Mouse (Mus musculus): ENCODE measurements at regions not wholly inside any gene's neighbourhood (a gene's known extent, or its start where the extent isn't known, plus 50 kb on each side); places are given as distances from the start of the nearest gene placed in this dataset.

GRCm38 (mm10) chr12:54382061-54382460, 178.4 kb upstream of the Egln3 start:
- no peak for DNase-seq

- DNase-seq = no peak
Measured at GRCm38 (mm10) chr12:54380322-54380721, 176.7 kb upstream of the Egln3 start.

GRCm38 (mm10) chr12:54378576-54378975, 174.9 kb upstream of the Egln3 start:
- DNase-seq = no peak

- DNase-seq = no peak
Measured at GRCm38 (mm10) chr12:54374060-54374459, 170.4 kb upstream of the Egln3 start.

- DNase-seq = no peak
Measured at GRCm38 (mm10) chr12:54369217-54369616, 165.6 kb upstream of the Egln3 start.

GRCm38 (mm10) chr12:54364381-54365095, 160.9 kb upstream of the Egln3 start:
- DNase-seq = no peak

- no peak for DNase-seq
Measured at GRCm38 (mm10) chr12:54361762-54362161, 158.1 kb upstream of the Egln3 start.

GRCm38 (mm10) chr12:54354187-54354586, 150.5 kb upstream of the Egln3 start:
- DNase-seq = peak; percentile 32 to 37

GRCm38 (mm10) chr12:54353694-54354093, 150.0 kb upstream of the Egln3 start:
- peak; percentile 24 to 49 for DNase-seq

GRCm38 (mm10) chr12:54352963-54353606, 149.4 kb upstream of the Egln3 start:
- DNase-seq = peak in 1 of 2 experiments; percentile 18

GRCm38 (mm10) chr12:54350293-54350692, 146.6 kb upstream of the Egln3 start:
- DNase-seq = no peak

- DNase-seq = no peak
Measured at GRCm38 (mm10) chr12:54349403-54349802, 145.7 kb upstream of the Egln3 start.

GRCm38 (mm10) chr12:54343493-54343892, 139.8 kb upstream of the Egln3 start:
- no peak for DNase-seq

- no peak for DNase-seq
Measured at GRCm38 (mm10) chr12:54335509-54335908, 131.8 kb upstream of the Egln3 start.

GRCm38 (mm10) chr12:54334491-54335132, 131.0 kb upstream of the Egln3 start:
- DNase-seq = no peak

GRCm38 (mm10) chr12:54333632-54334321, 130.1 kb upstream of the Egln3 start:
- no peak for DNase-seq

GRCm38 (mm10) chr12:54327483-54327882, 123.8 kb upstream of the Egln3 start:
- no peak for DNase-seq

- no peak for DNase-seq
Measured at GRCm38 (mm10) chr12:54326571-54326970, 122.9 kb upstream of the Egln3 start.

- no peak for DNase-seq
Measured at GRCm38 (mm10) chr12:54320533-54320932, 116.9 kb upstream of the Egln3 start.

- DNase-seq = no peak
Measured at GRCm38 (mm10) chr12:54316980-54317471, 113.4 kb upstream of the Egln3 start.

GRCm38 (mm10) chr12:54316066-54316567, 112.5 kb upstream of the Egln3 start:
- DNase-seq = no peak

GRCm38 (mm10) chr12:54314153-54314552, 110.5 kb upstream of the Egln3 start:
- no peak for DNase-seq

Data from kidney, adult 8-10 months (tissue).